Mouse (Mus musculus): ENCODE measurements around the gene Bcr.
"Not testable (repeated sequence)": the region's sequence is repeated elsewhere in the genome, so short reads cannot be mapped to it uniquely, and the experiment has no call there.

Gene Bcr

GRCm38 (mm10) chr10:75060217-75060842, at the start of gene Bcr:
TSS of gene Bcr (plus strand) at chr10:75060592.
- DNase-seq (ENCODE audit: low spot score in 2 of 2), result peak; percentile 51 to 73

- DNase-seq (ENCODE audit: low spot score in 2 of 2), result no peak
Observed at GRCm38 (mm10) chr10:75010704-75011103, 49.7 kb upstream of the Bcr start.

- DNase-seq (ENCODE audit: low spot score in 2 of 2), result no peak
Observed at GRCm38 (mm10) chr10:75015465-75015864, 44.9 kb upstream of the Bcr start.

- no peak for DNase-seq (ENCODE audit: low spot score in 2 of 2)
Observed at GRCm38 (mm10) chr10:75016481-75016880, 43.9 kb upstream of the Bcr start.

- DNase-seq (ENCODE audit: low spot score in 2 of 2), result no peak
Observed at GRCm38 (mm10) chr10:75020271-75020670, 40.1 kb upstream of the Bcr start.

GRCm38 (mm10) chr10:75021138-75021537, 39.3 kb upstream of the Bcr start:
- DNase-seq (ENCODE audit: low spot score in 2 of 2), result peak; percentile 75 to 87

GRCm38 (mm10) chr10:75026491-75026890, 33.9 kb upstream of the Bcr start:
- no peak for DNase-seq (ENCODE audit: low spot score in 2 of 2)

GRCm38 (mm10) chr10:75028743-75029142, 31.6 kb upstream of the Bcr start:
- DNase-seq (ENCODE audit: low spot score in 2 of 2), result no peak

GRCm38 (mm10) chr10:75029677-75030076, 30.7 kb upstream of the Bcr start:
- DNase-seq (ENCODE audit: low spot score in 2 of 2), result no peak

- no peak for DNase-seq (ENCODE audit: low spot score in 2 of 2)
Observed at GRCm38 (mm10) chr10:75030234-75030633, 30.2 kb upstream of the Bcr start.

- no peak for DNase-seq (ENCODE audit: low spot score in 2 of 2)
Observed at GRCm38 (mm10) chr10:75031345-75032114, 28.9 kb upstream of the Bcr start.

- peak; percentile 71 to 87 for DNase-seq (ENCODE audit: low spot score in 2 of 2)
Observed at GRCm38 (mm10) chr10:75032395-75032794, 28.0 kb upstream of the Bcr start, which contains the start of gene Rsph14. TSS of gene Rsph14 (minus strand) at chr10:75032586.

- peak; percentile 96 to 100 for DNase-seq (ENCODE audit: low spot score in 2 of 2)
Observed at GRCm38 (mm10) chr10:75036883-75037379, 23.5 kb upstream of the Bcr start, which contains the start of gene Rab36. TSS of gene Rab36 (plus strand) at chr10:75037058.

- not testable (repeated sequence) for DNase-seq (ENCODE audit: low spot score in 2 of 2)
Observed at GRCm38 (mm10) chr10:75042060-75042459, 18.3 kb upstream of the Bcr start.

- DNase-seq (ENCODE audit: low spot score in 2 of 2), result no peak
Observed at GRCm38 (mm10) chr10:75044459-75044858, 15.9 kb upstream of the Bcr start.

GRCm38 (mm10) chr10:75045831-75046230, 14.6 kb upstream of the Bcr start:
- DNase-seq (ENCODE audit: low spot score in 2 of 2), result no peak

GRCm38 (mm10) chr10:75048711-75049110, 11.7 kb upstream of the Bcr start:
- no peak for DNase-seq (ENCODE audit: low spot score in 2 of 2)

- no peak for DNase-seq (ENCODE audit: low spot score in 2 of 2)
Observed at GRCm38 (mm10) chr10:75051364-75052074, 8.9 kb upstream of the Bcr start.

- DNase-seq (ENCODE audit: low spot score in 2 of 2), result no peak
Observed at GRCm38 (mm10) chr10:75052902-75053301, 7.5 kb upstream of the Bcr start.

- DNase-seq (ENCODE audit: low spot score in 2 of 2), result no peak
Observed at GRCm38 (mm10) chr10:75053655-75054054, 6.7 kb upstream of the Bcr start.

- DNase-seq (ENCODE audit: low spot score in 2 of 2), result no peak
Observed at GRCm38 (mm10) chr10:75054125-75054524, 6.3 kb upstream of the Bcr start.

GRCm38 (mm10) chr10:75055672-75056071, 4.7 kb upstream of the Bcr start:
- DNase-seq (ENCODE audit: low spot score in 2 of 2), result no peak
